Mouse (Mus musculus): ENCODE results near the gene Mef2d. TPM values are rescaled to one million over a fixed set of nuclear protein-coding genes. Genes with fewer than 3 reads are reported as not detected.

Gene Mef2d
- polyA plus RNA-seq, 1 experiment from 2014 or later: 18.1 TPM

DNA sequence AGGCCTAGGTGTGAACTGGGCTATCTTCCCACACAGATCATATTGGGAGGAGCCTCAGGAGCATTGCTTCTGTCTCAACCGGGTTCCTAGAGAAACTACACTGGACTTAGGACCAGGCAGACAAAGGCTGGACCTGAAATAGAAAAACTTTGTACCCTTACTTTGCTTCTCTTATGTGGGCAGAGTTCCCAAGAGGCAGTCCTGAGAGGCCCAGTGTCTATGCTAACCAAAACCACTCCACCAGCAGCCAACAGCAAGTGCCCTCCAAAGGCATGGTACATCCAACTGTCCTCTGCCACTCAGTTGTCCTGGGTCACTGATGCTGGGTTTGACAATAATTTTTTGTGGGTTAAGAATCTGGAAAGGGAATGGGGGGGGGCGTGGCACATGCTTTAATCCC is 9.7 kb upstream of the Mef2d start:
- 78% methylated on average over 2 of the region's 2 CpGs for WGBS
- H3K27ac ChIP-seq (ENCODE audit: low read depth, low read length): no peak overlapping the region
- H3K4me3 ChIP-seq (ENCODE audit: low read depth, low read length): no peak overlapping the region
- H3K4me2 ChIP-seq (ENCODE audit: low read depth): no peak overlapping the region
- H3K9me3 ChIP-seq (ENCODE audit: control insufficient read depth, low read length): no peaks in the 10 kb centered on the region
- DNase-seq (ENCODE audit: low spot score) (no peak), ATAC-seq (ENCODE audit: insufficient read depth, low FRiP score, low TSS enrichment) (no peak)
- no peaks in the 10 kb centered on the region for H3K27me3 ChIP-seq (ENCODE audit: control insufficient read depth, insufficient read depth, low read length)
- H3K9ac ChIP-seq (ENCODE audit: low read length): no peak overlapping the region
- no peaks in the 10 kb centered on the region for H3K4me1 ChIP-seq (ENCODE audit: control insufficient read depth, insufficient read depth, low read length)
- H3K36me3 ChIP-seq (ENCODE audit: control insufficient read depth, insufficient read depth, low read length): no peaks in the 10 kb centered on the region

DNA sequence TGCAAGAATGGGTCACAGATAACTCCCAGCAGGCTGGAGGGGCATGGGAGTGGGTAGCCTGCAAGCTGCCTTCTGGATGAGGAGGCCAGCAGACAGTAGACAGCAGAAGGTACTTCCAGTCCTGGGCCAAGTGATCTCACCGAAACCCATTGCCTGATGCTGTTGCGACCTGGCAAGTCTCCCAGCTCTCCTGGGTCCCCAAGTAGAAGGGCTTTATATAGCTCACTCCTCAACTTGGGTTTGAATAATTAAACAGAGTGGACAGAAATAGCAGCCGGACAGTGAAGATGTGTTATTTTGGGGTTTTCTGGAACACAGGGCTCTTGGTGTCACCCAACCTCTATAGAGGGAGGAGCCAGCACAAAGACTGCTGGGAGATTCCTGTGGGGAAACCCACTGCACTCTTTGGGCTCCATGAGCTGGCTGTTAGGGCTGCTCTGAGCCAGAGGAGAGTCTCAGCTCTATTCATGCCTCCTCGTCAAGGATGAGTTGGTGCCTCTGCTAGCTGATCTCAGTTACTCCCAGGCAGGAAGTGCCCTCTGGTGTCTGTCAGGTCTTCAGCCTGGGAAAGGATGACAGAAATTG is 8.9 kb upstream of the Mef2d start:
- 64% methylated on average over 4 of the region's 4 CpGs for WGBS
- DNase-seq (ENCODE audit: low spot score): no peak

DNA sequence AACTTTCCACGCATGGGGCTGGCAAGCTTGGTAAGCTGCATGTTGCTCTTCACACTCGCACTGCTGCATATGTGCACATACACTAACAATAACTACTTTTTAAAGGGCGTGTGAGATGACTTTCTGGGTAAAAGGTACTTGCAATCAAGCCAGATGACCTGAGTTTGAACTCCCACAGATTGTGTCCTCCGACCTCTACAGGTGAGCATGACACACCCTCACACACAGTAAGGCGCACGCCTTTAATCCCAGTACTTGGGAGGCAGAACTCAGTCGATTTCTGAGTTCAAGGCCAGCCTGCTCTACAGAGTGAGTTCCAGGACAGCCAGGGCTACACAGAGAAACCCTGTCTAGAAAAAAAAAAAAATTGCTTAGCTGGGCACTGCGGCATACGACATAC is 5.8 kb upstream of the Mef2d start:
- no peak overlapping the region for H3K27ac ChIP-seq (ENCODE audit: low read depth, low read length)
- ATAC-seq (ENCODE audit: insufficient read depth, low FRiP score, low TSS enrichment): no peak
- no peak for DNase-seq (ENCODE audit: low spot score)
- no peak overlapping the region for H3K9ac ChIP-seq (ENCODE audit: low read length)
- no peak overlapping the region for H3K4me3 ChIP-seq (ENCODE audit: low read depth, low read length)
- H3K4me1 ChIP-seq (ENCODE audit: control insufficient read depth, insufficient read depth, low read length): peaks cover 10% of the 10 kb centered on the region
- no peaks in the 10 kb centered on the region for H3K9me3 ChIP-seq (ENCODE audit: control insufficient read depth, low read length)
- no peaks in the 10 kb centered on the region for H3K36me3 ChIP-seq (ENCODE audit: control insufficient read depth, insufficient read depth, low read length)
- 87% methylated on average over 9 of the region's 9 CpGs for WGBS
- H3K27me3 ChIP-seq (ENCODE audit: control insufficient read depth, insufficient read depth, low read length): peaks cover 14% of the 10 kb centered on the region
- H3K4me2 ChIP-seq (ENCODE audit: low read depth): no peak overlapping the region

More for the DNA sequence above, 8.9 kb upstream of the Mef2d start:
- Histone ChIP-seq H3K27me3 (ENCODE audit: control insufficient read depth, insufficient read depth, low read length) (no peaks in the 10 kb centered on the region), H3K36me3 (ENCODE audit: control insufficient read depth, insufficient read depth, low read length) (no peaks in the 10 kb centered on the region), H3K9me3 (ENCODE audit: control insufficient read depth, low read length) (no peaks in the 10 kb centered on the region), H3K4me2 (ENCODE audit: low read depth) (no peak overlapping the region), H3K4me1 (ENCODE audit: control insufficient read depth, insufficient read depth, low read length) (no peaks in the 10 kb centered on the region), H3K9ac (ENCODE audit: low read length) (no peak overlapping the region), H3K27ac (ENCODE audit: low read depth, low read length) (no peak overlapping the region), H3K4me3 (ENCODE audit: low read depth, low read length) (no peak overlapping the region)
- ATAC-seq (ENCODE audit: insufficient read depth, low FRiP score, low TSS enrichment): no peak

DNA sequence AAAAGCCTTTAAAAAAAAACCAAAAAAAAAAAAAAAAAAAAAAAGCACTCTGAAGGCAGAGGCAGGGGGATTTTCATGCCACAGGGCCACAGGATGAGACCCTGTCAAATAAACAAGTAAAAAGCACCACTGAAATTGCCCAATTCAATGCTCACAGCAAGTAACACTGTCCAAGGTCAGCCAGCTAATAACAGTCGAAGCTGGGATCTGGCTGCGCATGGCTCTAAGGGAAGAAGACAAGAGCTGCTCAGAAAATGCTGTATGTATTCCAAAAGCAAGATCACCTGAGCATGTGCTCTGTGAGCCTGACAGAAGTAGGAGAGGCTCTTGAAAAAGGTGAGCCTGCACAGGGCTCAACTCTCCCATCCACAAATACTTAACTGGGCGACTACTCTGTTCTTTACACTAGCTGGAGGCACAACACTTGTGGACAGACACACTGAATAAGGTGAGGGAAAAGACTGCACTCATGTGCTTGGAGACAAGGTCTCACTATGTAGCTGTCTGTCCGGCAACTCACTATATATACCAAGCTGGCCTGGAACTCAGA is 5.2 kb upstream of the Mef2d start:
- ATAC-seq (ENCODE audit: insufficient read depth, low FRiP score, low TSS enrichment): no peak
- Histone ChIP-seq H3K9ac (ENCODE audit: low read length) (0 out of 2 replicates have a peak overlapping the region, but pooled peaks have one; percentile 11), H3K36me3 (ENCODE audit: control insufficient read depth, insufficient read depth, low read length) (no peaks in the 10 kb centered on the region), H3K4me1 (ENCODE audit: control insufficient read depth, insufficient read depth, low read length) (peaks cover 10% of the 10 kb centered on the region), H3K27ac (ENCODE audit: low read depth, low read length) (no peak overlapping the region), H3K4me3 (ENCODE audit: low read depth, low read length) (no peak overlapping the region), H3K27me3 (ENCODE audit: control insufficient read depth, insufficient read depth, low read length) (peaks cover 15% of the 10 kb centered on the region), H3K9me3 (ENCODE audit: control insufficient read depth, low read length) (no peaks in the 10 kb centered on the region), H3K4me2 (ENCODE audit: low read depth) (no peak overlapping the region)
- DNase-seq (ENCODE audit: low spot score): no peak
- WGBS: 87% methylated on average over 4 of the region's 4 CpGs

DNA sequence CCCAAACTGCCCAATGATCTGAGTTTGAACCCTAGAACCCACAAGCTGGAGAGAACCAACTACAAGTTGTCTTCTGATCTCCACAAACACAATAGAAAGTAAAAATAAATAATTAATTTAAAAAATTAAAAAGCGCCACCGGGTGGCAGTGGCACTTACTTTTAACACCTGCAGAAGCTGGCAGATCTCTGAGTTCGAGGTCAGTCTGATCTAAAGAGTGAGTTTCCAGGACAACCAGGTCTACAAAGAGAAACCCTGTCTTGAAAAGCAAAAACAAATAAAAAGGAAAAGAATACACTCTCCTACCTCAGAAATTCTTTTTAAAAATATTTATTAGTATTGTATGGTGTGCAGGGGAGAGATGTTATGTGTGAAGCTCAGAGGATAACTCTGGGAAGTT is 4.4 kb upstream of the Mef2d start:
- ATAC-seq (ENCODE audit: insufficient read depth, low FRiP score, low TSS enrichment): no peak
- Histone ChIP-seq H3K4me2 (ENCODE audit: low read depth) (peak overlapping the region; percentile 98), H3K27me3 (ENCODE audit: control insufficient read depth, insufficient read depth, low read length) (peaks cover 15% of the 10 kb centered on the region), H3K9ac (ENCODE audit: low read length) (peak overlapping the region; percentile 50), H3K9me3 (ENCODE audit: control insufficient read depth, low read length) (no peaks in the 10 kb centered on the region), H3K4me3 (ENCODE audit: low read depth, low read length) (peak overlapping the region; percentile 54), H3K27ac (ENCODE audit: low read depth, low read length) (0 out of 2 replicates have a peak overlapping the region, but pooled peaks have one; percentile 35), H3K36me3 (ENCODE audit: control insufficient read depth, insufficient read depth, low read length) (no peaks in the 10 kb centered on the region), H3K4me1 (ENCODE audit: control insufficient read depth, insufficient read depth, low read length) (peaks cover 10% of the 10 kb centered on the region)
- WGBS: 16% methylated on average over 3 of the region's 3 CpGs
- DNase-seq (ENCODE audit: low spot score): no peak

DNA sequence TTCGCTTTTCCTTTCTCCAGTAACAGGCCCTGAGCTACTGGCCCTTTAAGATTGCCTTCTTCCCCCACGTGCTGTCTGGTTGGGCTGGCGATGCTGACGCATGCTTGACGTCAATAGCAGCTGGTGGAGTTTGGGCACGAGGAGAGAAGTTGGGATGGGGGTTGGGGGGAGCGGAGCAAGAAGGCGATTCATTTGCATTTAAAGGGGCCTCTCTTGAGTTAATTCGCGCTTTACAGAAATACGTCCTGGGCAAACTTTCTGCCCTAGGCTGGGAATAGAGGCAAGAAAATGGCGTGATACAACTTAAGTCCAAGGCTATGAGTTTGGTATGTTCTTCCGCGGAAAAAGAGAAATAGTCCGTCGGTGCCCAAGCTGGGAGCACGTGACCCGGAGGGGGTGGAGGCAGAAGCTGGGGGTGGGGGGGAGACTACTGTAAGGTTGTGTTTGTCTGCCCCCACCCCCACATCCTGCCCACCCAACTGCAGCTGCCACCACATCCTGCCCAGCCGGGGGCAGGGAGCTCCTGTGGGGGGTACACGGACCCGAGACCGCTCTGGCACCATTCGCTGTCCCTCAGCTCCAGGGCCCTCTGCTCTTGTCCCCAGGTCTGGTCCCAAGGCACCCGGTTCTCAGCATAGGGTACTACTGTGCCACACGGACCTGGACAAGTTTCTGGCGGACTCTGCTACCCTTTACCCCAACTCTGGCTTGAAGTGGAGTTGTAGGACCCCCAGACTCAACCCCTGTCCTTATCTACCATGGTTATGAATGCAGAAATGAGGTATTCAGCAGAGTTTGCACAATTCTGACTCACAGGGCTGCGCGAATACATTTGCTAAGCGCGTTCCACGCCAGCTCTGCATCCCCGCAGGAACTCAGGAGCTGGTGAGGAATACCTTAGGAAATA is 3.6 kb upstream of the Mef2d start:
- WGBS: under 1% methylated on average over 32 of the region's 32 CpGs
- H3K27ac ChIP-seq (ENCODE audit: low read depth, low read length): peak overlapping the region; percentile 62
- peak overlapping the region; percentile 67 for H3K9ac ChIP-seq (ENCODE audit: low read length)
- peak; percentile 92 for DNase-seq (ENCODE audit: low spot score)
- H3K36me3 ChIP-seq (ENCODE audit: control insufficient read depth, insufficient read depth, low read length): no peaks in the 10 kb centered on the region
- H3K4me1 ChIP-seq (ENCODE audit: control insufficient read depth, insufficient read depth, low read length): peaks cover 11% of the 10 kb centered on the region
- peak; percentile 64 for ATAC-seq (ENCODE audit: insufficient read depth, low FRiP score, low TSS enrichment)
- H3K27me3 ChIP-seq (ENCODE audit: control insufficient read depth, insufficient read depth, low read length): peaks cover 15% of the 10 kb centered on the region
- peak overlapping the region; percentile 98 for H3K4me2 ChIP-seq (ENCODE audit: low read depth)
- peak overlapping the region; percentile 54 for H3K4me3 ChIP-seq (ENCODE audit: low read depth, low read length)
- no peaks in the 10 kb centered on the region for H3K9me3 ChIP-seq (ENCODE audit: control insufficient read depth, low read length)

DNA sequence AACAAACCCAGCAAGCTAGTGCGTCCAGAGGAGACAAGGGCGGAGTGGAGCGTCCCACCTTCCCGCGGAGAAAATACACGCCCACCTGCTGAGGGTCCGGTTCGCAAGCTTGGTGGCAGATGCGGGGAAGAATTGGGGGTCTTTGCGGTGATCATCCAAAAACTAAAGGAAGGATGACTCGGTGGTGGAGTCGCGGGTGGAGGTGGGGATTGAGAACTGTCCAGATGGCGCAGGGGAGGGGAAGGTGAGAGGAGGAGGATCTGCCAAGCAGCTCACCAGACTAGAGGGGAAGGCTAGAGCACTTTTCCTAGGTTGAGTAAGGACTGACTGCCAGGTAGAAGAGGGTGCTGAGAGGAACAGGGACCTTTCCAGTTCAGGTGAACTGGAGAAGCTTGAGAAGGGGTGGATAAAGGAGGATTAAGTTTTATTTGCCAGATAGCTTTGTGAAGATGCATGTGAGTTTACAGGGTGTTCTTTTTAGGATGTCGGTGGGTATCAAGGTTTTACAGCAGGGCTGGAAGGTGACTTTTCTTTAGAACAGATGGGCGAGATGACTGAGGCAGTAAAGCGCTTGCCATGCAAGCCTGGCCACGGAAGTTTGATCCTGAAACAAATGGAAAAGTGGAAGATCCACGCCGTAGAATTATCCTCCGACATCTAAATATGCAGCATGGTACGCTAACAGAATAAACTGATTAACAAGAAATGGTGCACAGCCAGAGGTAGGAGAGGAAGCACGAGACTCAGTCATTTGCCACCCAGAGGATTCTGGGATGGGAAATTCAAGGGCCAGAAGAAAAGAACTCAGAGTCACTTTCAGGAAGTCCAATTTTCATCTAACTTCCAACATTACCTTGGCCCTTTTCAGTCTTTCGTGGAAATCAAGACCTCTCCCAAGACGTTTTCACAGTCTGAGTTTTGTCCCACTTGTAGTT is 2.7 kb upstream of the Mef2d start:
- Histone ChIP-seq H3K27ac (ENCODE audit: low read depth, low read length) (peak overlapping the region; percentile 62), H3K9me3 (ENCODE audit: control insufficient read depth, low read length) (no peaks in the 10 kb centered on the region), H3K27me3 (ENCODE audit: control insufficient read depth, insufficient read depth, low read length) (peaks cover 15% of the 10 kb centered on the region), H3K36me3 (ENCODE audit: control insufficient read depth, insufficient read depth, low read length) (no peaks in the 10 kb centered on the region), H3K4me1 (ENCODE audit: control insufficient read depth, insufficient read depth, low read length) (peaks cover 20% of the 10 kb centered on the region), H3K9ac (ENCODE audit: low read length) (peak overlapping the region; percentile 67), H3K4me2 (ENCODE audit: low read depth) (peak overlapping the region; percentile 98), H3K4me3 (ENCODE audit: low read depth, low read length) (peak overlapping the region; percentile 54)
- 15% methylated on average over 25 of the region's 25 CpGs for WGBS
- ATAC-seq (ENCODE audit: insufficient read depth, low FRiP score, low TSS enrichment) (no peak), DNase-seq (ENCODE audit: low spot score) (no peak)
